Mouse (Mus musculus) olfactory bulb, adult 2 months (tissue): Measurements from ENCODE around the gene Rhou. TPM values are rescaled to one million over a fixed set of nuclear protein-coding genes. Genes with fewer than 3 reads are reported as not detected.

Experiments used
- H3K27ac ChIP-seq: fragments of 200-500 bp; 2 replicates; pipeline ENCODE4 v1.5.1; 2012; ENCODE audit warnings: low read depth, low read length; ENCODE audit not compliant: insufficient read depth
- H3K4me1 ChIP-seq: fragments of 200-500 bp; 2 replicates; pipeline ENCODE4 v1.6.1; 2012; ENCODE audit warnings: low read length; ENCODE audit not compliant: control insufficient read depth, insufficient read depth
- H3K4me3 ChIP-seq: fragments of 200-500 bp; 2 replicates; pipeline ENCODE4 v1.5.1; 2012; ENCODE audit warnings: mild to moderate bottlenecking, low read depth, low read length, moderate library complexity; ENCODE audit not compliant: insufficient read depth
- CTCF ChIP-seq: fragments of 200-500 bp; IDR thresholded peaks from 2 replicates; pipeline ENCODE4 v1.5.1; 2012; ENCODE audit warnings: low read depth, mild to moderate bottlenecking, low read length, moderate library complexity; ENCODE audit not compliant: insufficient read depth
- POLR2A ChIP-seq: fragments of 200-500 bp; IDR thresholded peaks from 2 replicates; pipeline ENCODE4 v1.6.1; 2012; ENCODE audit warnings: mild to moderate bottlenecking, low read depth, low read length, moderate library complexity; ENCODE audit not compliant: insufficient read depth
- WGBS: fragments of 180-500 bp; shearing (Covaris S2); methylation state at CpG from one replicate; pipeline ENCODE4 v1.1.7; 2018; 5-methylcytosine and 5-hydroxymethylcytosine counted together
- polyA plus RNA-seq: library from polyadenylated mRNA; stranded (reverse); fragments of >200 nt; gene quantifications from 2 replicates; pipeline ENCODE4 v1.2.4, GENCODE M21; 2012; ENCODE audit warnings: low replicate concordance; ENCODE audit not compliant: missing spikeins, insufficient read depth, insufficient read length

Gene Rhou
- polyA plus RNA-seq, 1 experiment, result not detected

DNA sequence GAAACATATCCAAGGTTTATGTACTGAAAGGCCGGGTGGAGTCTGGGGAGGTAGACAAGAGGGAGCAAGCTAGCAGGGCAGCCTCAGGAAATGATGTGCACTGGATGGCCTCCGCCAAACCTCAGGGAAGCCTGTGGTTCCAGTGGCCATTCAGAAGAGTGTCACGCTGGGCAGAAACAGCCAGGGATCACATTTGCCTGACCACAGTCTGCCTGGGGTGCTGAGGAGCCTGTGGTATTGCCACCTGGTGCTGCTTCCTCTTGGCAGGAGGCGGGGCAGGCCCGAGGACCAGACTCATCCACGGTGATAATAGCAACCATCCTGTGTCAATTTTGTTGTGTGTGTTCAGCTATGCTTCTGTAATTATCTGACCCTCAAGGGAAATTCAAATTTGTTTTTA lies 18.9 kb downstream of the Rhou start:
- Histone ChIP-seq H3K4me3 (no peak overlapping the region), H3K27ac (no peak overlapping the region), H3K4me1 (no peaks in the 10 kb centered on the region)
- no peak for TF ChIP-seq POLR2A
- no peak for TF ChIP-seq CTCF
- 82% methylated on average over 6 of the region's 6 CpGs for WGBS

DNA sequence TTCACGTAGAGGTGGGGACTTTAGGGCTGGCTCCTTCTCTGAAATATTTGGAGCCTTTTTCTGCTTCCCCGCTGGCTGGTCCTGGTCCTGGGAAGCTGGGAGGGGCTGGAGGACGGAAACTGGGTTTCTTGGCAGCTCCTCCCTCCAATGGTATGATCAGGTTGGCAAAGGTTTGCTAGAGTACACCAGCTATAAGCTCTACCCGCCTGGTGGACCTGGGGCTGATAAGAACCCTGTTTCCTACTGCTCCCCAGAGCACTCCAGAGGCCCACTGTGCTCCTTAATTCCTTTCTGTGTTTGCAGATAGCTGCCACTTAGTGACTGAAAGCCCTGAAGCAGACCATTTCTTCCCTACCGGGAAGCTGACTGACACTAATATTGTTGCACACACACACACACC lies 21.9 kb downstream of the Rhou start:
- WGBS, result 72% methylated on average over 5 of the region's 5 CpGs
- no peaks in the 10 kb centered on the region for H3K4me1 ChIP-seq
- H3K27ac ChIP-seq, result no peak overlapping the region
- H3K4me3 ChIP-seq, result no peak overlapping the region
- TF ChIP-seq POLR2A (no peak), CTCF (no peak)

DNA sequence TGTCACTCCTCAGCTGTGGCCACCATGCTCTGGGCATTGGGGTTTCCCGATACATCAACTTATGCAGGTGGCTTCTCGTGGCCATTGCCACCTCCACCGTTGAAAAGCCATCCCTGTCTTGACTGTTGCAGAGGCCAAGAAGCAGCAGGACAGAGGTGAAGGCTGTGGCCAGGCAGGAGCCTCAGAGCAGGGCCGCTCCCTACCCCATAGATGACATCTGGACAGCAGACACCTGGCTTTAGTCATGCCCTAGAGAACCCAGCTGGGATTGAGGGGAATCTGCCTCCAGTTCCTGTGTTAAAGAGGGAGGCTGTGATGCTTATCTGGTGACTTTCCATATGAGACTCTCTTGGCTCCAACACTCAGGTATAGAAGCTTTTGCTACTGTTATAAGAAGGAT lies 24.7 kb downstream of the Rhou start:
- 95% methylated on average over 4 of the region's 4 CpGs for WGBS
- H3K4me3 ChIP-seq, result no peak overlapping the region
- TF ChIP-seq CTCF (no peak), POLR2A (no peak)
- H3K4me1 ChIP-seq, result peaks cover 2% of the 10 kb centered on the region; the same call in 1 of the 2 replicates
- no peak overlapping the region for H3K27ac ChIP-seq

DNA sequence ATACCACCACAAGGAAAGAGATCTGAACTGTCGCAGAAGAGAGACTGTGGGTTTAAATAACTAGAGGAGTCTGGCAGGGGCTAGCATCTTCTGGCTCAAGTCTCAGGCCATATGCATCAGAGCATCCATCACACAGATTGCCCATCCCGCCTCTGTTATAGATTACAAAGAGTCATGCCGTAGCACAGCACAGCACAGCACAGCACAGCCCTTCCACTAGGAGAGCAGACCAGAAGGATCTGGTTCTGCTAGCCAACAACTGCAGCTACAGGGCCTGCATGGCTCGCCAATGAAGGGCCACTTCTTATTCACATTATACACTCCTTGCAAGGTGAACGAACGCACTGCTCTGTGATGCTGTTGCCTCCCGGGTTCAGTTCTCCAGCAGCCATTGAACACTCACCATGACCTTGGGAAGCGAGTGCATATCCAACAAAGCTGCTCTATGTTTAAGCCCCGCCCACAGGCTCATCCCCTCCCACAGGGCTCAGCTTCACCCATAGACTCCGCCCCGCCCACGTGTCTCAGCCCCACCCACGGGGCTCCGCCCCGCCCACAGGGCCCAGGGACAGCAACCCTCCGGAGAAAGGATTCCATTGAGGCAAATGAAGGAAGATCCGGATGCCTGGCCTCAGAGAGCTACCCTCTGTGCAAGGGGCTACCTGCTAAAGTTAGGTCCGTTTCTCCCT lies 28.5 kb downstream of the Rhou start:
- Histone ChIP-seq H3K4me1 (peaks cover 2% of the 10 kb centered on the region; the same call in 1 of the 2 replicates), H3K27ac (no peak overlapping the region), H3K4me3 (no peak overlapping the region)
- 31% methylated on average over 18 of the region's 18 CpGs for WGBS
- no peak for TF ChIP-seq CTCF
- TF ChIP-seq POLR2A, result no peak

DNA sequence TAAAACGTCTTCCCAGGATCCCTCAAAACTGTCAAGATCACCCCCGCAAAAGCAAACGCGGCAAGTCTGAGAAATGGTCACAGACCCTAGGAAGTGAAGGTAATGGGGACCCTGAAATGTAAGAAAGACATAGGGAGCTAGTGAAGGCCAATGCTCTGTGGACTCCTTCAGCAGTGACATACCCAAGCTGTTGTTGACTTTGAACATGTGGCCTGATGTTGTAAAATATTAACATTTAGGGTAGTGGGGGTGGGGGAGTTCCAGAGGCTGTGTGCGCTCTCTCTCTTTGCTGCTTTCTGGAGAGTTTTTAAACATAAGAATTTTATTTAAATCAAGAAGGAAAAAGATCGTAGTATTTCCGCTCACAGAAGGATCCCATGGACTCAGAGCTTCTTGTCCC lies 29.6 kb downstream of the Rhou start:
- Histone ChIP-seq H3K4me1 (peaks cover 2% of the 10 kb centered on the region; the same call in 1 of the 2 replicates), H3K4me3 (no peak overlapping the region), H3K27ac (no peak overlapping the region)
- TF ChIP-seq POLR2A, result no peak
- no peak for TF ChIP-seq CTCF
- WGBS, result 67% methylated on average over 7 of the region's 7 CpGs

DNA sequence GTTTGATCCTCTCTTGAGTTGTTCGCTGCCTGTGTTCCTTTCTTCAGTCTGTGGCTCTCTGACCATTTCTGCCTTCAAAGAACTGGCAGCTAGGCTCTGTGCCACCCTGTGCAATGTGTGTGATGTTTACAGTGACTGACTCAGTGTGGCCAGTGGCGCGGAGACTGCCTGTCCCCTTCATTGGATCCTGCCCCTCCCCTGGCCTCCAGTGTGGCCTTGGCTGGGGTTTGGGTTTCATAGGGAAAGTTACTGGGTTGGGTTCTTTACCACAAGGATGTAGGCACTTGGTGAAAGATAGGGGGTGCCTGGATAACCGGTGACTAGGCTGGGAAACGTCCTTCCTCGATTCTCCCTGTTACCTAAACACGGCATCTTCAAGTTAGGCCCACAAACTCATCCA lies 31.1 kb downstream of the Rhou start:
- TF ChIP-seq CTCF (no peak), POLR2A (no peak)
- Histone ChIP-seq H3K4me1 (peaks cover 2% of the 10 kb centered on the region; the same call in 1 of the 2 replicates), H3K27ac (no peak overlapping the region), H3K4me3 (no peak overlapping the region)
- 93% methylated on average over 7 of the region's 7 CpGs for WGBS

DNA sequence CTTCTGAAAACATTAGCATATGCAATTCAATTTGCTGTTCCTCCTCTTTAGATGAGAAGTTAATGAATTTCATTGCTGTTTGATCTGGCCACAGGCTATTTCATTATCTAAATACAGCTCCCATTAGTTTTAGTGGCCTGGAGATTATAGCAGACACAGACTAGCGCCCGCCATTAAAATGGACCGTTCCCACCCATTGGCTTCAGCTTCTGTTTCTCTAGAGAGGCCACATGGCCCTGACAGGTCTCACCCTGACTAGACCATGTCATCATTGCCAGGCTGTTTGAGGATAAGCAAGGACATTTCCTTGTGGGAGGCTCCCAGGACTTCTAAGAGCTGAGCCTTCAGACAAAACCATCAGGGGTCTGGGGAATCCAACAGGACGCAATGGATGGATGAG lies 31.7 kb downstream of the Rhou start:
- Histone ChIP-seq H3K27ac (no peak overlapping the region), H3K4me3 (no peak overlapping the region), H3K4me1 (peaks cover 2% of the 10 kb centered on the region; the same call in 1 of the 2 replicates)
- TF ChIP-seq POLR2A (no peak), CTCF (no peak)
- 87% methylated on average over 4 of the region's 4 CpGs for WGBS

DNA sequence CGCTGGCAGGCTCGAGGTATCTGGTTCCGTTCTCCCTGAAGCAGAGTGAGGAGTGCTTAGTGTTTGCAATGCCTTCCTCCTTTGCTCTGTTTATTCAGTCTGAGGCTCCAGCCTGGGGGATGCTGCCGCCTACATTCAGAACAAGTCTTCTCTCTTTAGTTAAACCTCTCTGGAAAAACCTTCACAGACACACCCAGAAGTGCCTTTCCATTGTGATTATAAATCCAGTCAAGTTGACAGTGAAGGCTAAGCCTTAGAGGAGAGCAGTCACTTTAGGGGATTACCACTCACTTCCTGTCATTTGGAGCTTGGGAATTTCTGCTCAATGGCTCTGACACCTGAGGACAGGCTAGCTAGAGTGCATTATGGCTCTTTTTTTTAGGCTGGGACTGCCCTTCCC lies 34.1 kb downstream of the Rhou start:
- H3K27ac ChIP-seq, result no peak overlapping the region
- H3K4me1 ChIP-seq, result peaks cover 8% of the 10 kb centered on the region; the same call in 1 of the 2 replicates
- TF ChIP-seq CTCF (no peak), POLR2A (no peak)
- H3K4me3 ChIP-seq, result no peak overlapping the region
- 64% methylated on average over 4 of the region's 4 CpGs for WGBS

DNA sequence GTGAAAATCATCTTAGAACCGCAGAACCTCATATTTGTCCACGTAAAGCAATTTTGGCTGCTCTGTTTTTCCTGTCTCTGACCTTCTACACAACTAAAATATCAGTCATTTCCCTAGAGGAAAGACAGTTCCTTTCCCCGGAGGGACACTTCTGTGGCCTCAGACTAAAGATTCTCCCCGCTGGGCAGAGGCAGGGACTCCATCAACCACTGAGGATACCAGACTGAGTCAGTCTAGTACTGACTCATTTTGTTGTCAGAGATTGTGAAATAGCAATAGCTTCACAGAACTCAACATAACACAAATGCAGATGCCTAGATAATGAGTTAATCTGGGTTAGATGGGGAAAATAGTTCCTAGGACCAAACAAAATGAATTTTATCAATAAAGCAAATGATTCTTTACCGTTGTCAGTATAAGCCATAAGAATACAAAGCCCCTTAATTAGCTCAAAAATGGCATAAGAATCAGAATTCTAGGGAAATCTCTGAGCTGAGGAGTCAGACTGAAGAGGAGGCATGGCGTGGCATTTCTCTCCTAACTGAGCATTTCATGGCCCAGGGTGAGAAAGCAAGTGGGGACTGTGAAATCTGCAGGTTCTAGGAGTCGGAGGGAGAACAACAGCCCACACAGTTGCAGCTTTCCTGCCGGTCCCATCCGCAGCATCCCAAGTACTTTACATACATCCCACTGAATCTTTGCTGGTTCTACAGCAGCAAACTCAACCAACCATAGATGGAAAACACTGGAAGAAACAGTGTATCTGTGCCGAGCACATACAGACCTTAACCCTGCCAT lies 38.6 kb downstream of the Rhou start:
- no peak overlapping the region for H3K4me3 ChIP-seq
- H3K4me1 ChIP-seq, result peaks cover 8% of the 10 kb centered on the region; the same call in 1 of the 2 replicates
- H3K27ac ChIP-seq, result no peak overlapping the region
- TF ChIP-seq CTCF (no peak), POLR2A (no peak)
- 66% methylated on average over 10 of the region's 10 CpGs for WGBS
